Mouse (Mus musculus) kidney, adult 18-20 months (tissue): ENCODE results near the gene Dnaic1.

Source experiments
- DNase-seq: peaks from one replicate; pipeline ENCODE4 v3.0.0; 2021

Dnaic1 gene

DNA sequence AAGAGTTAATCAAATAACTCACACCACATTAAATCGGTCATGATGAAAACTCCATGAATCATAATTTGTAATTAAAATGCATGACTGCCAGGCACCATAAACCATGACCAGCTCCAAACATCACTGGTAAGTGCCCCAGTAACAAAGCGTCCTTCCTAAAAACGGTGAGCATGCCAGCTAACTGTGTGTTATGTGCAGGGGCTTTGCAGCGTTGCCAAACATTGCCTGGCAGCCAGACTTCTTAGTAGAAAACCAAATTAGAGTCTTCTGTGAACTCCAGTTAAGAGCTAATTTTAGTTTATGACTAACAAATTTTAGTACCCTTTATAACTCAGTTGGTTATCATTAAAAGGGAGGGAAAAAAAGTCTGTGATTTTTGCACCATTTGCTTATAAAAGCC is 3.9 kb downstream of the Dnaic1 start:
- no peak for DNase-seq

- DNase-seq = no peak
Observed at GRCm38 (mm10) chr4:41575914-41576313, 6.3 kb downstream of the Dnaic1 start.

GRCm38 (mm10) chr4:41583353-41583752 is 13.8 kb downstream of the Dnaic1 start:
- no peak for DNase-seq

DNA sequence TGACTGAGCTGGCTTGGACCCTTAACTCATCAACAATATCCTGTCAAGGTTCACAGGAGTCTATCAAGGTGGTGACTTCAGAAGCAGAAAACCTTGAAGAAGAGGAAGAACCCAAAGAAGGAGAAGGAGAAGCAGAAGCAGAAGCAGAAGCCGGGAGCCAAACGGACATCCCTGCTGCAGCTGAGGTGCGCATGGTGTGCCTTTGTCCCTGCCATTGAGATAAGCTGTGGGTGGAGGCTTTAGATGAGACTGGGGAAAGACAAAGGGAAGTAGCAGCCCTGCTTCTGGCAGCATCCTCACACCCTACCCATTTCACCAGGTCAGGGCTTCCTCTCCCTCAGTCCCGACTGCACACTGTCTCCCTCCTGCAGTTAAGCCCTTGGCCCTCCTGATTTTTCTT is 33.2 kb downstream of the Dnaic1 start:
- DNase-seq = no peak

DNA sequence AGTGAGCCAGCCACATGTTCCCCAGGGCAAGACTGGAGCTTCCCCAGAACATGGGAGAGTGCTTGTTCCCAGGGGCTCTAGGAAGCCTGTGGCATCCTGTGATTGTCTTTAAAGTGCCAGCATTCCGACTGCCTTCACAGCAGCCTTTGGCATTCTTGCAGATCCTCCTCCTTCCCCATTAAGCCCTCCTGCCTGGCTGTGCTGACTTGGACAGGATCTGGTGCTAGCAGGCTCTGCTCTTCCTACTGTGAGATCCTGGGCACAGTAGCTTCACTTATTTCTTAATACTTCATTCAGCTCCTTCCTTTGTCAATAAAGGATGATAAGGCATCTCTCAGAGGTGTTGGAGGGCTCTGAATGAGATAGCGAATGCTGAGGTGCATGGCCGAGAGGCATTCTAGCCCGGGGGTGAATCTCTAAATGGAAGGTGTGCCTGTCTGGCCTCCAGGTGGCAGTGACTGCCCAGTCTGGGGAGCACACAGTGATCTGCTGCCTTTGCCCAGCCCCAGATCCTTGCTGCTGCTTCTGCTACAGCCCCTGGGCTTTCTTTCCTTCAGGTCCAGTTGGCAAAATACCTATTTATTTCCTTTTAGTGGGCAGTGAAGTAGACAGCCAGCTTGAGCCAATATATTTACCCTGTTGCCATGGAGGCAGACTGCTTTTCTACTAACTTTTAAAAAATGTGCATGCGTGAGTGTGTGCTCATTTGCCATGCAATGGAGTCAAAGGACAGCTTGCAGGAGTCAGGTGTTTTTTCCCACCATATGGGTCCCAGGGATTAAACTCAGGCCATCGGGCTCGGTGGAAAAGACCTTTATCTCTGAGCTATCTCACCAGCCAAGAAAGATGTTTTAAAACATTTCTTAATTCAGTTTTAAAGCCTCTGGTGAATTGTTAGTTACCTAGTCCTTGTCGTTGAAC is 35.2 kb downstream of the Dnaic1 start:
- DNase-seq = peak; percentile 11

DNA sequence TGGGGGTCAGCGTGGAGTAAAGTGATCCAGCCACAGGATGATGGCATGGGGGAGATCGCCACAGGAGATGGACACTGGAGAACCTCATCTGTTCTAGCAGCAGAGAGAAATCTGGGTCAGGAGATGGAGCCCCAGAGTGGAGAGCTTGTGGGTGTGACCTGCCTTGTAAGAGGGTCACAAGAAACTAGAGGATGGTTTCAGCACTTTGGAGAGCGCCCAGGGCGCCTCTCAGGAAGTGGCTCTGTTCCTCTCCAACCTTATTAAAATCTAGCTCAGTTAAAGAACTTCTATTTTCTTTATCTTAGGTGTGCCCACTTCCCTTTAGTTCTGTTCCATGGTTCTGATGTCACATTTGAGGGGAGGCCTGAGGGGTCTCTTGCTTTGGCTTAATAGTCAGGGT is 37.2 kb downstream of the Dnaic1 start:
- DNase-seq = peak; percentile 46

DNA sequence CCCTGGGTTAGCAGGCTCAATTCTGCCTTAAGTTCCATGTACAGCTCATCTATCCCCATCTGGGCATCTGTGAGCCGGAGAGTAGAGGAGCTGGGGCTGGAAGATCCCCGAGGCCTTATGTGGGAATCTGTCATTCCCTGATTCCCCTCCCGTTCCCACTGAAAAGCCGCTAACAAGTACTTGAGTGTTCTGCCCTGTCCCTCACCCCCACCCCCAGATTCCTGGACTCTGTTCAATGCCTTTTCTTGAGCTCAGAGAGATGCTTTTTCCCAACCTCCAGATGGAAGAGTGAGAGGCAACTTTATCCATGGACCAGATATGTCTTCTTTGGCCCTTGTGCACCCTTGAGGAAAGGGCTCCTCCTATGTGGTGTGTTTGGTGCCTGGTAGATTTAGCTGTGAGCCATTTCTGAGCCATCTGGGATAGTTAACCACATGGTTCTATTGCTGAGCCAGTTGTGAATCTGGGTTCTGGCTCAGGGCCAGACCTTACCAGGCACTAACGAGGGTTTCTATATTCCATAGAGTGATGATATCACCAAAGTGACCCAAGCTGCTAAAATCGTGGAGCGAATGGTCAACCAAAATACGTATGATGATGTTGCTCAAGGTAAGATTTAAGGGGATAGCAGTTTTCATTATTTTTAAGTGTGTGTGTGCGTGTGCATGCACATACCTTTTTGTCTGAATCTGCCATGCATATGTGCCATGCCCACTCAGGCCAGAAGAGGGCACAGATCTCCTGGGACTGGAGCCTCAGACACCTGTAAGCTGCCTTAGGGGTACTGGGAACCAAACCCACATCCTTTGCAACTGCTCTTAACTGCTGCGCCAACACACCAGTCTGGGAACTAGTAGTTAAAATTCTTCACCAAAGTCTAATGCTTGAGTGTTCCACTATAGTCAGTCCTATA is 40.4 kb downstream of the Dnaic1 start:
- no peak for DNase-seq

GRCm38 (mm10) chr4:41610594-41610980 is 41.0 kb downstream of the Dnaic1 start:
- DNase-seq = no peak

DNA sequence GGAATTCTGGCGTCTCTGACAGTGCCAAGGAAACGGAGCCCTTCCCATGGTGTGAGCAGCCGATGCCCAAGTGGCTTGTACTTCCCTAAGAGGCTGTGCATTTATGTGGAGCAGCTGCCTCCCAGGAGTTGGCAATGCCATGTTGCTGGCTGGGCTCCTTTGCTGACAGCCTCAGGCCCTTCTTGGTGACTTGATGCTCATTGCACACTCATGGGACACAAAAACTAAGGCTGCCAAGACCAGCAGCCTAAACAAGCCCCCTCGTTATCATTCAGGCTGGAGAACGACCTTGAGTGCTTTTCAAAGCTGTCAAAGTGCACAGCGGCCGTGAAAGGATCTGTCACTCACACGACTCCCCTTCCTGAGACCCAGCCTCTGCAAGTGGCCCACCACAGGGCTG is 42.6 kb downstream of the Dnaic1 start:
- DNase-seq = no peak

GRCm38 (mm10) chr4:41614156-41614555 is 44.6 kb downstream of the Dnaic1 start:
- peak; percentile 84 for DNase-seq

- DNase-seq = no peak
Observed at GRCm38 (mm10) chr4:41615661-41616599, 46.4 kb downstream of the Dnaic1 start.

DNA sequence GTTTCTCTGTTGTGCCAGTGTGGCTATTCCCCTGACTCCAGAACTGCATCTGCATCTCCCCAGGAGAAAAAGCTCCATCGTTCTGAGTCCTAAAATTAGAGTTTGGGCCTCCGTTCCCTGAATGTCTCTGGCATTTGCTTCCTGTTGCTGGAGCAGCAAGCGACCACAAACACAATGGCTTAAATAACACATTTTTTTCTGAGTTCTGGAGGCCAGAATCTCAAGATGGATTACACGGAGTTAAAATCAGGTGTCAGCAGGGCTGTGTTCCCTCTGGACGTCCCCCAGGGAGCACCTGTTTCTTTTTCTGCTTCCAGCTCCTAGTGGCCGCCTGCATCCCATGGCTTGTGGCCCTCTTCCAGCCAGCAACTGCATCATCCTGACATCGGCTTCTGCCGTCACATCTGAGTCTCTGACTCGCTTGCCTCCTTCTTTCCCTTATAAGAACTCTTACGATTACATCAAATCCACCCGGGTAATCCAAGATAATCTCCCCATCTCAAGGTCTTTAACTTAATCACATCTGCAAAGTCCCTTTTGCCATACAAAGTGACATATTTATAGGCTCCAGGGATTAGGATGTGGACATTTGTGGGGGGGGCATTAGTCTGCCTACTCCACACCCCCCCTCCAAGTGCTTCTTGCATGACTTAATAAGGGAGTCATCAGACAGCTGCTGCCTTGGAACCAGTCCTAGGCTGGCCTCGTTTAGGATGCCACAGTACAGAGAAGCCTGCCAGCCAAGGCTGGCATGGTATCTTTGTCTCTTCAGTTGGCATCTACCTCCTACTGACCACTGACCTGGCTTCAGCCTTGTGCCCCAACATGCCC is 49.6 kb downstream of the Dnaic1 start:
- no peak for DNase-seq

GRCm38 (mm10) chr4:41622071-41622470 is 52.5 kb downstream of the Dnaic1 start:
- DNase-seq = no peak

DNA sequence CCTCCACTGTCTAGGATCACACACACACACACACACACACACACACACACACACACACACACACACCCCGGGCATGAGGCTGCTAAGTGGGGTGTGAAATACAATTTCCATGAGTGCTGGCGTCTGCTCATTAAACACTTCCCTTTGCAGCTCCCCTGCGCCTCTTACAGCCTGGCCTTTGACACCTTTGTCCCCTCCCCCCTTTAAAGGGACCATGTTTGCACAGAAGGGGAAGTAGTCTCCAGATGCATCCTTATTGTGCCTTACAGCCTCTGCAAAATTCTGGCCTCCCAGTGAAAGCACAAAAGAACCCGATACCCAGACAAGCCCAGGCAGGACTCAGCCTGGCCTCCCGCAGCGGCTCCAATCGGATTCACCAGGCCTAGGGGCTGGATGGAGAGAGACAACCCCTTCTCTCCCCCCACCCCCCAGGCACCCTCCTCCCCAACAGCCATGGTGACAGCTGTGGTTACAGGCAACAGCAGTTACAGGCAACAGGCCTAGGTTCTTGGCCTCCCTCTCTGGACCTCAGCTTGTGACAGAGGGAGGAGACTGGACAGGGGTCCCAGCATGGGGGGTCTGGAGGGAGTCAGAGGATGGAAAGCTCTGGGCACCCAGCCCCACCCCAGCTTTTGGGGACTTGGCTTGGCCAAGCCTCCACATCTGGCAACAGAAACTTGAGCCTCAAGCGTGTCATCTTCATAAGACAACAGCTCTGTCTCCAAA is 58.8 kb downstream of the Dnaic1 start:
- no peak for DNase-seq

GRCm38 (mm10) chr4:41630196-41630595 is 60.6 kb downstream of the Dnaic1 start:
- DNase-seq = no peak

- no peak for DNase-seq
Observed at GRCm38 (mm10) chr4:41631390-41631789, 61.8 kb downstream of the Dnaic1 start.

DNA sequence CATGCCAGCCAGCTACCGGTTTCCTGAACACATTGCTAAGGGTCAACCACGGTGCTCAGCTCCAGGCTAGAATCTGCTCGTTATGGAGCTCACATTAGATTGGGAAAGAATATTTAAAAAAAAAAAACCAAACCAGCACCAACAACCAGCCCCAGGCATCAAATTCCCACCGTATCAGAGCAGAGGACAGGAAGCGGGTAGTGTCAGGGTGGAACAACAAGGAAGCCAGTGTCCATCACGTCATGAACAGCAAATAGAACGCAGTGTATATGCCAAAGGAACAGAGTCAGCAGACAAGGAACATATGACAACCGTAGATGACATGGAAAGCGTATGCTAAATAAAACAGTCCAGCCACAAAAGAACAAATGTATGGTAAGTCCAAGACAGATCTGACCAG is 63.4 kb downstream of the Dnaic1 start:
- no peak for DNase-seq

GRCm38 (mm10) chr4:41634631-41635030 is 65.1 kb downstream of the Dnaic1 start:
- DNase-seq = no peak

DNA sequence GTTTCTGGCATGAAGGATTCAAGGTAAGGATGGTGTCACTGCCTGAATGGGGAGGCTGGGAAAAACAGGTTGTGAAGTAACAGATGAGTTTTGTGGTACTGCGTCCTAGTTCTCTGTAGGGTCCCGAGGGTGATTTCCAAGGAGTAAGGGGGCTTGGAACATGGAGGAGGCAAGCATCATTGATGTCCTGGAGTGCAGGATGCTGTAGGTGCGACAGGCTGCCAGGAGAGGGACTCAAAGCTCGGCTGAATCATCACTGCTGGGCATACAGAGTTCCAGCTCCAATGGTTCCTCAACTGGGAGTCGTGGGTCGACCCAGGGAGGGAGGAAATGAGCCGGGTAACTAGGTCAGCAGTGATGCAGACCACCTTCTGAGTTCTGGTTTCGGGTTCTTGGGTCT is 65.6 kb downstream of the Dnaic1 start:
- no peak for DNase-seq

DNA sequence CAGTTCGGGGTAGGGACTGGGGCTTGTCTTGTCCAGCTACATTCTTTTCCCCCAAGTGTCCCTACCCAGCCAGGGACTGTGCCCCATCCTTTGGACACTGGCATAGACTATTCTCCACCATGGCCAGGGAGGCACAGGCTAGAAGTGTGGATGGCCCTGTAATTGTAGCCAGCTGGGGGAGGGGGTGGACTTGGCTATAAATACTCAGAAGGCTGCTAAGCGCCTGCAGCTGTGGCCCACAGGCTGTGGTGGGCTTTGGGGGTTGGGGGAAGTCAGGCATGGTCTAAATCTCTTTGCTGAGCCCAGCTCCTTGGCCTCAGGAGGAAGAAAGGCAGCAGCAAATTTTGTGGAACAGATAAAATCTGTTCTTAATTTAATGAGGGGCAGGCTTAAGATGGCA is 66.3 kb downstream of the Dnaic1 start:
- DNase-seq = no peak

DNA sequence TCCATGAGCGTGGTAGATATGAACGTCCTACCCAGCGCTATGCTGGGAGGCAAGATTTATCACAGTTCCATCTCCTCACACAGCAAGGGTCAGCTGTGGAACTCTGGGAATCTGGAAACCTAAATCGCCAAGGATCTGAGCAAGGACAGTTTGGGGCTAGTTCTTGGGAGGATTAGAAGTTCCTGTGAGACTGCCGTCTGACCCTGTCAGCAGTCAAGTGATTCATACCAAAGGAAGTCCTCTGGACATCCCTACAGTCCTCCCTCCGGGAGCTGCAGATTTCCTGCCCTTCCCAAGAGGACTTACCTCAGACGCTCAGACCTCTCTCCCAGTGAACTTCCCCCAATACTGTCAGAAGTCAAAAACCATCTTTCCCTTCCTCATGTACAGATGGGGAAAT is 66.8 kb downstream of the Dnaic1 start:
- DNase-seq = peak; percentile 28
